Comparison of ENCODE assay signal across 10 mouse cellular contexts in genomic region chr3:100163556-100163955, GRCm38 (mm10). TPM values are rescaled to one million over a fixed set of nuclear protein-coding genes. Genes with fewer than 3 reads are reported as not detected.
DNase-seq lines count a peak whose midpoint lies in the region; ATAC-seq lines count a peak whose summit lies in the region.
"Had no signal": no experiment of that assay in that cellular context is flagged by ENCODE, and none has a peak within 500 bp of the region (broad histone marks: within the 10 kb centered on the region; RNA-seq: fewer than 3 reads in every experiment).

No protein-coding gene starts in this region.

- peak overlapping the region; percentile 86; the same call in 1 of the 2 replicates for H3K4me2 ChIP-seq in embryonic facial prominence, embryonic 13.5 days
- peak overlapping the region; percentile 81 for H3K4me2 ChIP-seq in liver, embryonic 12.5 days
- H3K4me2 ChIP-seq in neural tube, embryonic 15.5 days: peak overlapping the region; percentile 75

- no peak overlapping the region for H3K27ac ChIP-seq in embryonic facial prominence, embryonic 13.5 days
- no peak overlapping the region for H3K27ac ChIP-seq in embryonic facial prominence, embryonic 10.5 days (replicated peaks)
- no peak overlapping the region for H3K27ac ChIP-seq in liver, embryonic 12.5 days
- H3K27ac ChIP-seq in neural tube, embryonic 15.5 days (replicated peaks): no peak overlapping the region

- H3K4me3 ChIP-seq in embryonic facial prominence, embryonic 13.5 days: no peak overlapping the region
- H3K4me3 ChIP-seq in embryonic facial prominence, embryonic 10.5 days: no peak overlapping the region
- H3K4me3 ChIP-seq in megakaryocyte, embryonic 14.5 days (replicated peaks): peak overlapping the region; percentile 59
- H3K4me3 ChIP-seq in liver, embryonic 12.5 days: peak overlapping the region; percentile 89; the same call in 1 of the 2 replicates
- 0 out of 2 replicates have a peak overlapping the region, but pooled peaks have one; percentile 94 for H3K4me3 ChIP-seq in neural tube, embryonic 15.5 days (replicated peaks)

- H3K36me3 ChIP-seq in embryonic facial prominence, embryonic 13.5 days: peaks cover 15% of the 10 kb centered on the region
- H3K36me3 ChIP-seq in embryonic facial prominence, embryonic 10.5 days (replicated peaks): peaks cover 32% of the 10 kb centered on the region
- H3K36me3 ChIP-seq in megakaryocyte, embryonic 14.5 days (replicated peaks; ENCODE audit: low read length): peaks cover 41% of the 10 kb centered on the region
- H3K36me3 ChIP-seq in liver, embryonic 12.5 days: peaks cover 36% of the 10 kb centered on the region
- H3K36me3 ChIP-seq in neural tube, embryonic 15.5 days: peaks cover 30% of the 10 kb centered on the region

- H3K9ac ChIP-seq in embryonic facial prominence, embryonic 13.5 days: no peak overlapping the region
- H3K9ac ChIP-seq in liver, embryonic 12.5 days: peak overlapping the region; percentile 85
- H3K9ac ChIP-seq in neural tube, embryonic 15.5 days (replicated peaks): no peak overlapping the region

- H3K4me1 ChIP-seq in embryonic facial prominence, embryonic 13.5 days: peaks cover 18% of the 10 kb centered on the region
- peaks cover 13% of the 10 kb centered on the region for H3K4me1 ChIP-seq in embryonic facial prominence, embryonic 10.5 days
- H3K4me1 ChIP-seq in megakaryocyte, embryonic 14.5 days: peaks cover 51% of the 10 kb centered on the region
- H3K4me1 ChIP-seq in liver, embryonic 12.5 days: peaks cover 35% of the 10 kb centered on the region
- H3K4me1 ChIP-seq in neural tube, embryonic 15.5 days: peaks cover 26% of the 10 kb centered on the region

- H3K9me3 ChIP-seq in embryonic facial prominence, embryonic 13.5 days: no peaks in the 10 kb centered on the region
- H3K9me3 ChIP-seq in embryonic facial prominence, embryonic 10.5 days: no peaks in the 10 kb centered on the region
- H3K9me3 ChIP-seq in megakaryocyte, embryonic 14.5 days: no peaks in the 10 kb centered on the region
- H3K9me3 ChIP-seq in liver, embryonic 12.5 days (replicated peaks): no peaks in the 10 kb centered on the region
- no peaks in the 10 kb centered on the region for H3K9me3 ChIP-seq in neural tube, embryonic 15.5 days (replicated peaks)

- no peak for DNase-seq in embryonic facial prominence, embryonic 10.5 days (ENCODE audit: low spot score)
- no peak for DNase-seq in frontal cortex, postnatal 25 days (ENCODE audit: low spot score in 2 of 2)
- no peak for DNase-seq in urinary bladder, adult 2 months (ENCODE audit: low spot score)
- DNase-seq: gastrocnemius, postnatal 36 days; lung, adult 2 months had no signal

- 80% methylated on average over 2 of the region's 2 CpGs for WGBS in embryonic facial prominence, embryonic 13.5 days
- WGBS in embryonic facial prominence, embryonic 10.5 days: 83% methylated on average over 2 of the region's 2 CpGs
- 76% methylated on average over 2 of the region's 2 CpGs for WGBS in liver, embryonic 12.5 days (ENCODE audit: insufficient replicate concordance)
- WGBS in neural tube, embryonic 15.5 days: 91% methylated on average over 2 of the region's 2 CpGs

- no peak for ATAC-seq in embryonic facial prominence, embryonic 13.5 days (ENCODE audit: insufficient number of reproducible peaks, insufficient read depth, low FRiP score, low TSS enrichment, low read depth)
- no peak for ATAC-seq in megakaryocyte, adult 5-6 weeks (ENCODE audit: poor library complexity, severe bottlenecking)
- ATAC-seq in liver, embryonic 12.5 days: no peak
- no peak for ATAC-seq in neural tube, embryonic 15.5 days (ENCODE audit: low FRiP score)

- H3K27me3 ChIP-seq in embryonic facial prominence, embryonic 13.5 days: no peaks in the 10 kb centered on the region
- no peaks in the 10 kb centered on the region for H3K27me3 ChIP-seq in embryonic facial prominence, embryonic 10.5 days (replicated peaks; ENCODE audit: low read depth, poor library complexity, severe bottlenecking)
- H3K27me3 ChIP-seq in megakaryocyte, embryonic 14.5 days (replicated peaks): no peaks in the 10 kb centered on the region
- H3K27me3 ChIP-seq in liver, embryonic 12.5 days (replicated peaks): no peaks in the 10 kb centered on the region
- H3K27me3 ChIP-seq in neural tube, embryonic 15.5 days (replicated peaks): no peaks in the 10 kb centered on the region

RNA-seq across cellular contexts. Expression of gene Wdr3, which starts 1.3 kb away (rescaled TPM):
- polyA plus RNA-seq in embryonic facial prominence, embryonic 13.5 days (2015; fragmentation: Nextera tagmentation; extraction: Ambion mirVana): 43.7 and 51.2 TPM in 2 replicates
- polyA plus RNA-seq in embryonic facial prominence, embryonic 10.5 days (2016; fragmentation: Nextera tagmentation; extraction: Ambion mirVana): 58.1 and 64.6 TPM in 2 replicates
- polyA plus RNA-seq in megakaryocyte, embryonic 14.5 days (2012; ENCODE audit: insufficient read depth, low replicate concordance): 0.89 and 3.7 TPM in 2 replicates
- total RNA-seq in megakaryocyte, adult 5-6 weeks (2015): 37.8 and 45.8 TPM in 2 replicates
- total RNA-seq in megakaryocyte, adult 5-6 weeks (2017): 95.3 and 101 TPM in 2 replicates
- 43.6 and 48.9 TPM in 2 replicates for polyA plus RNA-seq in liver, embryonic 12.5 days (2016; fragmentation: Nextera tagmentation; extraction: Ambion mirVana)
- polyA plus RNA-seq in neural tube, embryonic 15.5 days (2015; fragmentation: Nextera tagmentation; extraction: Ambion mirVana): 28.1 and 34.3 TPM in 2 replicates
- polyA plus RNA-seq in urinary bladder, adult 2 months (2012; rRNA removed): 17.0 and 18.2 TPM in 2 replicates

RNA-seq across cellular contexts. Expression of gene Gdap2, which starts 1.4 kb away (rescaled TPM):
- polyA plus RNA-seq in embryonic facial prominence, embryonic 13.5 days (2015; fragmentation: Nextera tagmentation; extraction: Ambion mirVana): 28.1 and 34.7 TPM in 2 replicates
- polyA plus RNA-seq in embryonic facial prominence, embryonic 10.5 days (2016; fragmentation: Nextera tagmentation; extraction: Ambion mirVana): 25.9 and 27.8 TPM in 2 replicates
- polyA plus RNA-seq in megakaryocyte, embryonic 14.5 days (2012; ENCODE audit: insufficient read depth, low replicate concordance): 0.51 TPM in 1 of 2 replicates, not detected in the other
- 65.2 and 65.8 TPM in 2 replicates for total RNA-seq in megakaryocyte, adult 5-6 weeks (2015)
- 55.4 and 56.4 TPM in 2 replicates for total RNA-seq in megakaryocyte, adult 5-6 weeks (2017)
- polyA plus RNA-seq in liver, embryonic 12.5 days (2016; fragmentation: Nextera tagmentation; extraction: Ambion mirVana): 20.6 and 22.0 TPM in 2 replicates
- polyA plus RNA-seq in neural tube, embryonic 15.5 days (2015; fragmentation: Nextera tagmentation; extraction: Ambion mirVana): 34.4 and 36.2 TPM in 2 replicates
- 16.1 and 18.0 TPM in 2 replicates for polyA plus RNA-seq in urinary bladder, adult 2 months (2012; rRNA removed)

Comparison
In these comparisons a context has a peak if more than half of its experiments do, and no peak if none do; other contexts are left out.
1. H3K4me3 ChIP-seq: peak in megakaryocyte, embryonic 14.5 days (single experiment), liver, embryonic 12.5 days (single experiment) and neural tube, embryonic 15.5 days (single experiment); none in embryonic facial prominence, embryonic 13.5 days (single experiment) and embryonic facial prominence, embryonic 10.5 days (single experiment).
2. RNA of gene Gdap2, which starts 1.4 kb away (polyA plus RNA-seq): 34.4 to 36.2 TPM in neural tube, embryonic 15.5 days, 28.1 to 34.7 TPM in embryonic facial prominence, embryonic 13.5 days, 25.9 to 27.8 TPM in embryonic facial prominence, embryonic 10.5 days, 20.6 to 22.0 TPM in liver, embryonic 12.5 days and 16.1 to 18.0 TPM in urinary bladder, adult 2 months; 0.51 TPM in megakaryocyte, embryonic 14.5 days; every median in the first group is over 10 times any median in the second.
3. Peak in every context shown above with its lines, with median percentiles within 50 percentile points of each other: H3K4me2 ChIP-seq.